Mouse (Mus musculus): ENCODE data around the gene Enox1.

The Enox1 gene

GRCm38 (mm10) chr14:77451916-77452315, 295.4 kb downstream of the Enox1 start:
- DNase-seq (ENCODE audit: low spot score in 2 of 2) = no peak

GRCm38 (mm10) chr14:77456066-77456465, 299.5 kb downstream of the Enox1 start:
- DNase-seq (ENCODE audit: low spot score in 2 of 2) = no peak

- DNase-seq (ENCODE audit: low spot score in 2 of 2) = no peak
Observed at GRCm38 (mm10) chr14:77456876-77457275, 300.3 kb downstream of the Enox1 start.

GRCm38 (mm10) chr14:77458217-77458616, 301.7 kb downstream of the Enox1 start:
- DNase-seq (ENCODE audit: low spot score in 2 of 2) = no peak

- no peak for DNase-seq (ENCODE audit: low spot score in 2 of 2)
Observed at GRCm38 (mm10) chr14:77463919-77464318, 307.4 kb downstream of the Enox1 start.

- no peak for DNase-seq (ENCODE audit: low spot score in 2 of 2)
Observed at GRCm38 (mm10) chr14:77464782-77465181, 308.2 kb downstream of the Enox1 start.

- no peak for DNase-seq (ENCODE audit: low spot score in 2 of 2)
Observed at GRCm38 (mm10) chr14:77470577-77470976, 314.0 kb downstream of the Enox1 start.

- DNase-seq (ENCODE audit: low spot score in 2 of 2) = no peak
Observed at GRCm38 (mm10) chr14:77473501-77473900, 316.9 kb downstream of the Enox1 start.

- DNase-seq (ENCODE audit: low spot score in 2 of 2) = no peak
Observed at GRCm38 (mm10) chr14:77474026-77474425, 317.5 kb downstream of the Enox1 start.

GRCm38 (mm10) chr14:77475134-77475820, 318.7 kb downstream of the Enox1 start:
- DNase-seq (ENCODE audit: low spot score in 2 of 2) = no peak

GRCm38 (mm10) chr14:77477704-77478103, 321.1 kb downstream of the Enox1 start:
- no peak for DNase-seq (ENCODE audit: low spot score in 2 of 2)

- DNase-seq (ENCODE audit: low spot score in 2 of 2) = no peak
Observed at GRCm38 (mm10) chr14:77478210-77478609, 321.6 kb downstream of the Enox1 start.

- no peak for DNase-seq (ENCODE audit: low spot score in 2 of 2)
Observed at GRCm38 (mm10) chr14:77478692-77479091, 322.1 kb downstream of the Enox1 start.

- no peak for DNase-seq (ENCODE audit: low spot score in 2 of 2)
Observed at GRCm38 (mm10) chr14:77483076-77483475, 326.5 kb downstream of the Enox1 start.

- DNase-seq (ENCODE audit: low spot score in 2 of 2) = no peak
Observed at GRCm38 (mm10) chr14:77484951-77485447, 328.4 kb downstream of the Enox1 start.

- peak in 1 of 2 experiments; percentile 22 for DNase-seq (ENCODE audit: low spot score in 2 of 2)
Observed at GRCm38 (mm10) chr14:77490699-77491098, 334.1 kb downstream of the Enox1 start.

- peak in 1 of 2 experiments; percentile 16 for DNase-seq (ENCODE audit: low spot score in 2 of 2)
Observed at GRCm38 (mm10) chr14:77491731-77492130, 335.2 kb downstream of the Enox1 start.

GRCm38 (mm10) chr14:77499996-77500581, 343.5 kb downstream of the Enox1 start:
- DNase-seq (ENCODE audit: low spot score in 2 of 2) = no peak

GRCm38 (mm10) chr14:77504458-77505135, 348.0 kb downstream of the Enox1 start:
- no peak for DNase-seq (ENCODE audit: low spot score in 2 of 2)

GRCm38 (mm10) chr14:77506341-77506740, 349.8 kb downstream of the Enox1 start:
- no peak for DNase-seq (ENCODE audit: low spot score in 2 of 2)

- DNase-seq (ENCODE audit: low spot score in 2 of 2) = no peak
Observed at GRCm38 (mm10) chr14:77508036-77508435, 351.5 kb downstream of the Enox1 start.

- no peak for DNase-seq (ENCODE audit: low spot score in 2 of 2)
Observed at GRCm38 (mm10) chr14:77509042-77509441, 352.5 kb downstream of the Enox1 start.

GRCm38 (mm10) chr14:77509924-77510323, 353.4 kb downstream of the Enox1 start:
- no peak for DNase-seq (ENCODE audit: low spot score in 2 of 2)

Data from urinary bladder, postnatal 4 days (tissue).